Mouse (Mus musculus) lung, embryonic 14.5 days (tissue): ENCODE data around the gene 9130409I23Rik. TPM values are rescaled to one million over a fixed set of nuclear protein-coding genes. Genes with fewer than 3 reads are reported as not detected.

Experiments used
- ATAC-seq: fragments of 200-750 bp; cut with Nextera tagmentation; 2 replicates; pipeline ENCODE4 v1.8.0; 2017; ENCODE audit warnings: mild to moderate bottlenecking, moderate TSS enrichment, moderate library complexity; ENCODE audit not compliant: insufficient read depth
- DNase-seq: peaks from one replicate; pipeline ENCODE4 v3.0.0-alpha.2; 2015
- H3K27ac ChIP-seq: fragments of 300-500 bp; sonication (generic); 2 replicates; pipeline ENCODE4 v1.5.1; 2014; ENCODE audit warnings: low read depth, mild to moderate bottlenecking, moderate library complexity
- H3K27me3 ChIP-seq: fragments of 300-500 bp; sonication (generic); 2 replicates; pipeline ENCODE4 v1.6.1; 2014; ENCODE audit warnings: low read length, control low read depth; ENCODE audit not compliant: insufficient read depth
- H3K36me3 ChIP-seq: fragments of 300-500 bp; sonication (generic); 2 replicates; pipeline ENCODE4 v1.6.1; 2014; ENCODE audit warnings: control low read depth; ENCODE audit not compliant: insufficient read depth
- H3K4me1 ChIP-seq: fragments of 300-500 bp; sonication (generic); 2 replicates; pipeline ENCODE4 v1.6.1; 2014; ENCODE audit warnings: antibody characterized with exemption, control low read depth; ENCODE audit not compliant: insufficient read depth
- H3K4me2 ChIP-seq: fragments of 300-500 bp; sonication (generic); 2 replicates; pipeline ENCODE4 v1.6.1; 2014; ENCODE audit warnings: mild to moderate bottlenecking
- H3K4me3 ChIP-seq: fragments of 300-500 bp; sonication (generic); 2 replicates; pipeline ENCODE4 v1.5.1; 2014; ENCODE audit warnings: low read depth, low read length
- H3K9ac ChIP-seq: fragments of 300-500 bp; sonication (generic); 2 replicates; pipeline ENCODE4 v1.6.1; 2014
- H3K9me3 ChIP-seq: fragments of 300-500 bp; sonication (generic); 2 replicates; pipeline ENCODE4 v1.6.1; 2016; ENCODE audit warnings: low read depth, low read length, control low read depth
- CTCF ChIP-seq: IDR thresholded peaks from 2 replicates; pipeline ENCODE4 v1.5.1; 2016; ENCODE audit warnings: antibody characterized with exemption, low read depth
- WGBS: fragments of 180-500 bp; shearing (Covaris S2); extraction: QIAGEN DNeasy Blood & Tissue Kit; methylation state at CpG from one replicate; pipeline ENCODE4 v1.1.7; 2014; 5-methylcytosine and 5-hydroxymethylcytosine counted together
- polyA plus RNA-seq: library from polyadenylated mRNA; unstranded; fragments of >200 nt; fragmentation: Nextera tagmentation; extraction: Ambion mirVana; gene quantifications from 2 replicates; pipeline ENCODE4 v1.2.1, GENCODE M21; 2014

9130409I23Rik gene
- polyA plus RNA-seq: 0.09 TPM in 1 of 2 replicates, not detected in the other

DNA sequence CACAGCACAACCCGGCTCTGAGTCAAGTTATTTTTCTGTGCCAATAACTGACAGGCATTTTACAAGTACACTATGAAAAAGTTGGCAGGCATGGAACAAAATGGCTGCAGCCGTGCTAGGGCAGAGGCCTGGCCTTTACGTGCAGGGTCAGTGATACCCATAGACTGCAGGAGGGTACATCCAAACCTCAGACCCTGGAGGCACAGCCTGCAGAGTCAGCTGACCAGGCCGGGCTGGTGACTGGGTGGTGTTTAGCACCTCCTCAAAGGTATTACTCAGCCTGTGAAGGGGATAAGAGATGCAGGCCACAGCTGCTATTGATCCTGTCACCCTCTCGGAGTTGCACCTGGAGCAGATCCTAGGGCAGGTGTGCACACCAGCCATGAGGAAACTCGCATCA lies at the start of gene 9130409I23Rik:
Gene 9130409I23Rik (plus strand): TSS at position 301 of the 400 bp plus-strand sequence.
- no peak within 1 kb of the TSS for H3K27ac ChIP-seq
- ATAC-seq (no peak), DNase-seq (no peak)
- no peaks in the 10 kb centered on the region for H3K4me1 ChIP-seq
- no peaks in the 10 kb centered on the region for H3K9me3 ChIP-seq
- WGBS: 71% methylated on average over 6 of the region's 6 CpGs
- no peak for TF ChIP-seq CTCF
- no peaks in the 10 kb centered on the region for H3K27me3 ChIP-seq
- H3K9ac ChIP-seq: no peak within 1 kb of the TSS
- H3K4me3 ChIP-seq: no peak within 1 kb of the TSS
- H3K4me2 ChIP-seq: no peak within 1 kb of the TSS
- H3K36me3 ChIP-seq: no peaks in the 10 kb centered on the region

DNA sequence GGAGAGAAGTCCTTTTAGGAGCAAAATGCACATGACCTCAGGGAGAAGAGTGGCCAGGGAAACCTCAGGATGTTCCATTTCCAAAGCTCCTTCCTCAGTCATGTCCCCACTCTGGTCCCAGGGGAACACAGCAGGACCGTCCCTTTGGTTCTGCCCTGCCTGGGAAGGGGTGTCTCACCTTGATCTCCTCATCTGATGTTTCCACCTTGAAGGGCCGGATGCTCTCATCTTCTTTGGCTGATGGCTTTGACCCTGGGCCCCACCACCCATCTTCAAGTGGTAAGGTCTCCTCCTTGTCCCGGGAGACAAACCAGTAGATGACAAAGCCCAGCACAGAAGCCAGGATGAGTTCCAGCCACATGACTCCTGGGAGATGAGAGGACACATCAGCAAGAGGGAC lies 49.4 kb upstream of the 9130409I23Rik start:
- Histone ChIP-seq H3K36me3 (no peaks in the 10 kb centered on the region), H3K9ac (no peak overlapping the region), H3K4me1 (no peaks in the 10 kb centered on the region), H3K27ac (no peak overlapping the region), H3K4me3 (no peak overlapping the region), H3K9me3 (no peaks in the 10 kb centered on the region), H3K4me2 (no peak overlapping the region), H3K27me3 (no peaks in the 10 kb centered on the region)
- TF ChIP-seq CTCF: no peak
- WGBS: 81% methylated on average over 3 of the region's 3 CpGs
- no peak for ATAC-seq
- DNase-seq: no peak

DNA sequence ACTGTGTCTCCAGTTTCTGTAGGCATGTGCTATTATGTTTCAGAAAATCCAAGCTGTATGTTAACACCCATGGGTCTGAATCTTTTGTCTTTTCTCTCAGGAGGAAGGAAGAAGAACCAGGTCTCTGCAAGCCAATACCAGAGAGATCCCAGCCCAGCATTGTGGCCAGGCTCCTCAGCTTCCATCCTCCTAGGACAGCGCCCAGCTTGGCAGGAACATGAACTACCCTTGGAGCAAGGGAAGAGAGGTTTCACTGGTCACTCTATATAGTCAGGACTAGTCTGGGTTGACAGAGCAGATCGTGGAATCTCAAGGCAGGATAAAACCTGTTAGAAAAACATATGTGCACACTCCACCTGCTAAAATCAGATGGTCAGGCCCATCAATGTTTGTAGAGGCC lies 47.2 kb upstream of the 9130409I23Rik start:
- DNase-seq: no peak
- WGBS: 72% methylated on average over 2 of the region's 2 CpGs

DNA sequence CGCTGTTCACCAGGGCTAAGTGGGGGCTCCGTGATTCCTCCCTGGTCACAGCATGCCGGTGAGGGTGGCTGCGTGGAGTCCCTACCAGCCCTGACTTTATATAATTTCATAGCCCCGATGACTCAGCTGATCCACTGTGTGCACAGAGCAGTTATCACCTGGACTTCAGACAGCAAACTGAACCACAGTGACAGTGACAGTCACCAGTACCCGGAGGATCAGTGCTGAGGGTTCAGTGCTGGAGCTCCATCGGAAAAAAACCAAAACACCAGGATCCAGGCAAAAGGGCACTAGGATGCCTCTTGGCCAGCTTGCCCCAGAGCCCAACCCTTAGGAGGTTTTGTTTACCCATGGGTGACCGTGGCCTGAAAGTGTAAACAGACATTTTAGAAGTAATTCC lies 45.7 kb upstream of the 9130409I23Rik start:
- 67% methylated on average over 8 of the region's 8 CpGs for WGBS
- ATAC-seq: no peak

More for the DNA sequence above, 47.2 kb upstream of the 9130409I23Rik start:
- H3K36me3 ChIP-seq: no peaks in the 10 kb centered on the region
- ATAC-seq: no peak
- no peaks in the 10 kb centered on the region for H3K4me1 ChIP-seq
- H3K4me3 ChIP-seq: no peak overlapping the region
- no peaks in the 10 kb centered on the region for H3K9me3 ChIP-seq
- H3K27ac ChIP-seq: no peak overlapping the region
- no peak for TF ChIP-seq CTCF
- H3K27me3 ChIP-seq: no peaks in the 10 kb centered on the region
- H3K9ac ChIP-seq: no peak overlapping the region
- H3K4me2 ChIP-seq: no peak overlapping the region

DNA sequence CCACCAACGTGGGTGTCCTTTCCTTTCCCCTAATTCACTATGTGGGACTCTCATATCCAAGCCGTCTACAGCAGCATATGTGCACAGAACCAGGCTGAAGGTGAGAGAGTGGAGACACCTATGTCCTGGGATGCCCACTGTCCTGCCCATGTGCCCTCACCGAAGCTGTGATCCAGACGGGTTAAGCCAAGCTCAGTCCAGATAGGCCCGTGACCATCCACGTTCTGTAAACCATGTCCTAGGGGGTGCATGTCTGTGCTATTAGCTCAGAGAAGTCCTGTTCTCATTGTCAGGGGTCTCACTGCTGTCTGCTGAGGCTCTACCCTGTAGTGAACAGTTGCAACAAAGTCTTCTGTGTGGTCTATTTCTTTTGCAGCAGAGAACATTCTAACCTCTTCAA lies 43.2 kb upstream of the 9130409I23Rik start:
- WGBS: 86% methylated on average over 6 of the region's 6 CpGs
- H3K27ac ChIP-seq: no peak overlapping the region
- H3K36me3 ChIP-seq: no peaks in the 10 kb centered on the region
- H3K9ac ChIP-seq: no peak overlapping the region
- H3K27me3 ChIP-seq: no peaks in the 10 kb centered on the region
- no peaks in the 10 kb centered on the region for H3K4me1 ChIP-seq
- DNase-seq (no peak), ATAC-seq (no peak)
- no peak overlapping the region for H3K4me3 ChIP-seq
- no peak for TF ChIP-seq CTCF
- no peaks in the 10 kb centered on the region for H3K9me3 ChIP-seq
- H3K4me2 ChIP-seq: no peak overlapping the region

More for the DNA sequence above, 45.7 kb upstream of the 9130409I23Rik start:
- no peaks in the 10 kb centered on the region for H3K9me3 ChIP-seq
- H3K4me1 ChIP-seq: no peaks in the 10 kb centered on the region
- TF ChIP-seq CTCF: no peak
- H3K27me3 ChIP-seq: no peaks in the 10 kb centered on the region
- H3K36me3 ChIP-seq: no peaks in the 10 kb centered on the region
- no peak overlapping the region for H3K27ac ChIP-seq
- no peak for DNase-seq
- H3K4me2 ChIP-seq: no peak overlapping the region
- H3K4me3 ChIP-seq: no peak overlapping the region
- H3K9ac ChIP-seq: no peak overlapping the region

DNA sequence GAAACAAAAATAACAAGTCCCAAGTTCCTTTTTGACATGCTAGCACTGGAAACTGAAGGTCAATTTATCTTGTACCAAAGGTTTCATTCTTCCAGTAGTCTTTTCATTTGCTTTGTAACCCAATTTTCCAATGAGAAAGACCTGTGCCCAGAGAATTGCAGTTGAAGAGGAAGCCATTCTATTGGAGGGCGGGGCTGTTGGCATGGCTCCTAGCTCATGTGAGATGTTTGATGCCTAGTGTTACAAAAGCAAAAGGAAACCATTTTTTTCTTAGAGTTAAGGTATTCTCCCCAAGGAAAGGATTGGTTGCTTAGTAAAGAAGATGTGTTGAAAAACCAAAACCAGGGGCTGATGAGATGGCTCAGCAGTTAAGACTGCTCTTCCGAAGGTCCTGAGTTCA lies 42.8 kb upstream of the 9130409I23Rik start:
- no peak for ATAC-seq
- WGBS: 90% methylated on average over 2 of the region's 2 CpGs

DNA sequence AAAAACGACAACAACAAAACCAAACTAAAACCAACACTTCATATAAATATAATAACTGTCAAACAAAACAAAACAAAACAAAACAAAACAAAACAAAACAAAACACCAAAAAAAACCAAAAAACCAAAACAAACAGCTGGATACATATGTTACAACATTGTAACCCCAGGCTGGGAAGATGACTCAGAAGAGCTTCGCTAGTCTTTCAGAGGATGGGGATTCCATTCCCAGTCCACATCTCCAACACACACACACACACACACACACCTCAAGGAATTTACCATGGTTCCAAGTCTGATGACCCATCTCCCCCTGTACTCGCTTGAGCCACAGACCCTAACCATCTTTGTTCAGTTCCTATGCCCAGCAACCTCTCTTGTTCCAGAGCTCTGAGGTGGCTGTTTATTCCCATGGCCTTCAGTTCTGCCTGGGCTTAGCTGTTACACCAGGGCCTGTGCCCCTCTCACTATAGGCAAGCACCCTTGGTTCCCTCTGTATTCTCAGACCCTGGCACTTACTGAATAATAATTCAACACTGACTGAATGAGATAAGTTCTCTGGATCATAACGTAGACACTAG lies 41.9 kb upstream of the 9130409I23Rik start:
- Histone ChIP-seq H3K27me3 (no peaks in the 10 kb centered on the region), H3K9ac (no peak overlapping the region), H3K36me3 (no peaks in the 10 kb centered on the region), H3K27ac (no peak overlapping the region), H3K9me3 (no peaks in the 10 kb centered on the region), H3K4me1 (no peaks in the 10 kb centered on the region), H3K4me3 (no peak overlapping the region), H3K4me2 (no peak overlapping the region)
- TF ChIP-seq CTCF: no peak
- no peak for DNase-seq
- 70% methylated on average over 4 of the region's 4 CpGs for WGBS
- ATAC-seq: no peak

More for the DNA sequence above, 42.8 kb upstream of the 9130409I23Rik start:
- no peaks in the 10 kb centered on the region for H3K36me3 ChIP-seq
- no peaks in the 10 kb centered on the region for H3K9me3 ChIP-seq
- H3K27ac ChIP-seq: no peak overlapping the region
- H3K4me2 ChIP-seq: no peak overlapping the region
- no peaks in the 10 kb centered on the region for H3K27me3 ChIP-seq
- H3K4me1 ChIP-seq: no peaks in the 10 kb centered on the region
- DNase-seq: no peak
- H3K4me3 ChIP-seq: no peak overlapping the region
- TF ChIP-seq CTCF: no peak
- no peak overlapping the region for H3K9ac ChIP-seq
